Mouse (Mus musculus) forebrain, postnatal 0 days (tissue): ENCODE results near the gene Zfp82. TPM values are rescaled to one million over a fixed set of nuclear protein-coding genes. Genes with fewer than 3 reads are reported as not detected.

Experiments used
- ATAC-seq: fragments of 200-750 bp; cut with Nextera tagmentation; 2 replicates; pipeline ENCODE4 v1.8.0; 2017; ENCODE audit warnings: mild to moderate bottlenecking, moderate library complexity
- DNase-seq: peaks from one replicate; pipeline ENCODE4 v3.0.0-alpha.2; 2015
- H3K27ac ChIP-seq: fragments of 300-500 bp; sonication (generic); 2 replicates; pipeline ENCODE4 v1.5.1; 2014; ENCODE audit warnings: low read depth, mild to moderate bottlenecking, antibody characterized with exemption, low read length, moderate library complexity, mixed read lengths
- H3K27me3 ChIP-seq: fragments of 300-500 bp; sonication (generic); 2 replicates; pipeline ENCODE4 v1.6.1; 2014; ENCODE audit warnings: mild to moderate bottlenecking, low read length, mixed read lengths; ENCODE audit not compliant: insufficient read depth
- H3K36me3 ChIP-seq: fragments of 300-500 bp; sonication (generic); 2 replicates; pipeline ENCODE4 v1.6.1; 2014; ENCODE audit warnings: mild to moderate bottlenecking, moderate library complexity; ENCODE audit not compliant: insufficient read depth
- H3K4me1 ChIP-seq: fragments of 300-500 bp; sonication (generic); 2 replicates; pipeline ENCODE4 v1.6.1; 2014; ENCODE audit warnings: antibody characterized with exemption; ENCODE audit not compliant: insufficient read depth
- H3K4me2 ChIP-seq: fragments of 300-500 bp; sonication (generic); 2 replicates; pipeline ENCODE4 v1.6.1; 2014; ENCODE audit warnings: low read depth, mild to moderate bottlenecking, moderate library complexity
- H3K4me3 ChIP-seq: fragments of 300-500 bp; sonication (generic); 2 replicates; pipeline ENCODE4 v1.5.1; 2014; ENCODE audit warnings: low read depth, low read length, mixed read lengths
- H3K9ac ChIP-seq: fragments of 300-500 bp; sonication (generic); 2 replicates; pipeline ENCODE4 v1.6.1; 2014; ENCODE audit warnings: mild to moderate bottlenecking
- H3K9me3 ChIP-seq: fragments of 300-500 bp; sonication (generic); 2 replicates; pipeline ENCODE4 v1.6.1; 2016; ENCODE audit warnings: low read length
- CTCF ChIP-seq: sonication (generic); IDR thresholded peaks from 2 replicates; pipeline ENCODE4 v1.5.1; 2016; ENCODE audit warnings: antibody characterized with exemption, control low read depth, low read depth
- WGBS: fragments of 180-500 bp; shearing (Covaris S2); extraction: QIAGEN DNeasy Blood & Tissue Kit; methylation state at CpG from one replicate; pipeline ENCODE4 v1.1.7; 2014; 5-methylcytosine and 5-hydroxymethylcytosine counted together
- microRNA-seq, 2 experiments: library from miRNA; unstranded; fragments of <30 nt; microRNA quantifications; one replicate each; pipeline ENCODE4; 2016
- polyA plus RNA-seq: library from polyadenylated mRNA; unstranded; fragments of >200 nt; fragmentation: Nextera tagmentation; extraction: Ambion mirVana; gene quantifications from 2 replicates; pipeline ENCODE4 v1.2.1, GENCODE M21; 2015
- total RNA-seq: library from RNA; depleted of rRNA; stranded (reverse); fragments of >200 nt; gene quantifications from 2 replicates; pipeline ENCODE4 v1.2.3, GENCODE M21; 2014; rRNA removed

The Zfp82 gene
- total and polyA plus RNA-seq, 2 experiments from 2014 or later: 7.3 to 8.0 TPM

DNA sequence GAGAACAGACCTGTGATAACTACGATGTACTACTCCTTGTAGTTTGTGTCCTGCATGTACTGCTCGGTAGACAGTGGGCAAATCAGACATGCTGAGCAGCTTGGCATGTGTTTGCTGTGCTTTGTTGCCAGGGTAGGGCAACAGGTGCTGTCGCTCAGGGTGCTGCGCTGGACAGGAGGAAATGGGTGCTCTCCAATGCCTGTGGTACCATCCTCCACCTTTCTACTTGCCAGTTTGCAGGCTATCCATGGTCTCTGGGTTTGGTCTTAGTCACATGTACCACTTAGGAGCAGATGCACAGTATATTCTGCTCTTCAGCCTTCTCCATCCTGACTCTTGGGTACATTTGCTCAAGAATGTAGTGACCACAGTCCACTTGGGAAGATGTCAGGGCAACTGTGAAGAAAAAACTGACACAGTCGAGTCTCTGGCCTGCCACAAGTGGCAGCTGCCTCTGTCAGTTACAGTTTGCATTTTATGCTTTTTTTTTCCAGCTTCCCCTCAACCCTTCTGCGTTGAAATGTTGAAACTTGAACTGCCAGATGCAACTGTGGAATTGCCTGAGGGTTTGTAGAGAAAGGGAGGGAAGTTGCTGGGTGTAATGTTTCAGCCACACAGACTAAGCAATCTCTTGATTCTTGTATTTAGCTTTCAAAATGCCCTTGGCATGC is 64.5 kb downstream of the Zfp82 start:
- ATAC-seq (no peak), DNase-seq (peak; percentile 9)
- H3K4me3 ChIP-seq: no peak overlapping the region
- 76% methylated on average over 6 of the region's 6 CpGs for WGBS
- H3K4me1 ChIP-seq: no peaks in the 10 kb centered on the region
- TF ChIP-seq CTCF: no peak
- peaks cover under 1% of the 10 kb centered on the region; the same call in 1 of the 2 replicates for H3K36me3 ChIP-seq
- no peaks in the 10 kb centered on the region for H3K27me3 ChIP-seq
- H3K27ac ChIP-seq: no peak overlapping the region
- no peaks in the 10 kb centered on the region for H3K9me3 ChIP-seq
- H3K9ac ChIP-seq: no peak overlapping the region
- H3K4me2 ChIP-seq: no peak overlapping the region

DNA sequence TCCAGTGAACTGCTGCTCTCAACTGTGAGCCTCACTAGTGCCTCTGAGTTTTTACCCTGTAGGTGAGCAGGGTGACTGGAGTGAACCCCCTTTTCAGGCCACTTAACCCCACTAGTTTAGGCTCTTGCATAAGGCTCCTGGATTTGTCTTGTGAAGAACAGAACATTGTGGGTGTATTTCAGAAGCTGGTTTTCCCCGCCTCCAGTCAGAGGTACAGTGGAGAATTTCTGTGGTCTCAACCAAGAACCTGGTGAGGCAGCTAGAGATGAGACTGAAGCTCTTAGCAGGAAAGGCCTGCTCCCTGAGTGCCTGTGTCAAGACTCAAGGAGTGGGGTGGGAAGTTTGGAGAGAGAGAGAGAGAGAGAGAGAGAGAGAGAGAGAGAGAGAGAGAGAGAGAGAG is 65.1 kb downstream of the Zfp82 start:
- H3K4me3 ChIP-seq: no peak overlapping the region
- ATAC-seq: no peak
- H3K4me2 ChIP-seq: no peak overlapping the region
- TF ChIP-seq CTCF: no peak
- no peaks in the 10 kb centered on the region for H3K27me3 ChIP-seq
- H3K4me1 ChIP-seq: no peaks in the 10 kb centered on the region
- H3K9ac ChIP-seq: no peak overlapping the region
- peaks cover 4% of the 10 kb centered on the region; the same call in 1 of the 2 replicates for H3K36me3 ChIP-seq
- 94% methylated on average over 1 of the region's 1 CpGs for WGBS
- DNase-seq: no peak
- H3K9me3 ChIP-seq: no peaks in the 10 kb centered on the region
- H3K27ac ChIP-seq: no peak overlapping the region

Small RNA genes within 50 kb of the gene (microRNA-seq; reads per million reads assigned to microRNA genes)
- 0 reads per million in 2 experiments for gene Gm23368

Other genes with a start within 250 kb of the Zfp82 start
- gene Zfp940, start 219.2 kb downstream of the Zfp82 start, total RNA-seq: 12.7 and 18.3 TPM in 2 replicates
- gene Zfp940, start 219.2 kb downstream of the Zfp82 start, polyA plus RNA-seq: 8.8 and 12.4 TPM in 2 replicates
- gene Zfp420, start 212.9 kb downstream of the Zfp82 start, total RNA-seq: 26.9 and 27.1 TPM in 2 replicates
- 9.9 and 15.5 TPM in 2 replicates for gene Zfp420, start 212.9 kb downstream of the Zfp82 start, polyA plus RNA-seq
- 19.5 and 20.3 TPM in 2 replicates for gene Zfp27, start 166.3 kb downstream of the Zfp82 start, total RNA-seq
- 8.0 and 9.4 TPM in 2 replicates for gene Zfp27, start 166.3 kb downstream of the Zfp82 start, polyA plus RNA-seq
- gene Zfp383, start 164.7 kb downstream of the Zfp82 start, total RNA-seq: 9.5 and 11.5 TPM in 2 replicates
- gene Zfp383, start 164.7 kb downstream of the Zfp82 start, polyA plus RNA-seq: 3.0 and 3.9 TPM in 2 replicates
- 11.9 and 14.4 TPM in 2 replicates for gene Zfp74, start 118.8 kb downstream of the Zfp82 start, total RNA-seq
- gene Zfp74, start 118.8 kb downstream of the Zfp82 start, polyA plus RNA-seq: 6.6 and 15.8 TPM in 2 replicates
- gene Zfp568, start 88.9 kb downstream of the Zfp82 start, total RNA-seq: 5.9 and 7.3 TPM in 2 replicates
- 0.72 and 2.1 TPM in 2 replicates for gene Zfp568, start 88.9 kb downstream of the Zfp82 start, polyA plus RNA-seq
- 13.2 and 15.2 TPM in 2 replicates for gene Zfp14, start 21.5 kb downstream of the Zfp82 start, total RNA-seq
- gene Zfp14, start 21.5 kb downstream of the Zfp82 start, polyA plus RNA-seq: 5.3 and 6.9 TPM in 2 replicates
- gene Gm26920, start 17.5 kb upstream of the Zfp82 start, total RNA-seq: 1.0 TPM in 1 of 2 replicates, not detected in the other
- gene Gm26920, start 17.5 kb upstream of the Zfp82 start, polyA plus RNA-seq: 0.38 and 1.1 TPM in 2 replicates
- gene Zfp566, start 17.6 kb upstream of the Zfp82 start, total RNA-seq: 3.6 and 5.0 TPM in 2 replicates
- 15.6 and 19.6 TPM in 2 replicates for gene Zfp566, start 17.6 kb upstream of the Zfp82 start, polyA plus RNA-seq
- 69.8 and 81.0 TPM in 2 replicates for gene Zfp260, start 21.9 kb upstream of the Zfp82 start, total RNA-seq
- 51.2 and 55.5 TPM in 2 replicates for gene Zfp260, start 21.9 kb upstream of the Zfp82 start, polyA plus RNA-seq
- gene Zfp382, start 49.0 kb upstream of the Zfp82 start, total RNA-seq: 12.3 and 25.3 TPM in 2 replicates
- 7.8 and 15.5 TPM in 2 replicates for gene Zfp382, start 49.0 kb upstream of the Zfp82 start, polyA plus RNA-seq
- 72.9 and 87.3 TPM in 2 replicates for gene Zfp146, start 96.8 kb upstream of the Zfp82 start, total RNA-seq
- gene Zfp146, start 96.8 kb upstream of the Zfp82 start, polyA plus RNA-seq: 6.6 and 8.7 TPM in 2 replicates
- gene Cox7a1, start 111.2 kb upstream of the Zfp82 start, total RNA-seq: 1.4 and 1.9 TPM in 2 replicates
- 4.3 and 4.9 TPM in 2 replicates for gene Cox7a1, start 111.2 kb upstream of the Zfp82 start, polyA plus RNA-seq
- gene Capns1, start 125.9 kb upstream of the Zfp82 start, total RNA-seq: 162 and 176 TPM in 2 replicates
- gene Capns1, start 125.9 kb upstream of the Zfp82 start, polyA plus RNA-seq: 59.3 and 65.9 TPM in 2 replicates
- 71.0 and 80.9 TPM in 2 replicates for gene Polr2i, start 159.0 kb upstream of the Zfp82 start, total RNA-seq
- gene Polr2i, start 159.0 kb upstream of the Zfp82 start, polyA plus RNA-seq: 186 and 247 TPM in 2 replicates
- gene Tbcb, start 159.4 kb upstream of the Zfp82 start, total RNA-seq: 151 and 204 TPM in 2 replicates
- gene Tbcb, start 159.4 kb upstream of the Zfp82 start, polyA plus RNA-seq: 475 and 558 TPM in 2 replicates
- not detected in 2 replicates for gene Ovol3, start 162.8 kb upstream of the Zfp82 start, total RNA-seq
- gene Ovol3, start 162.8 kb upstream of the Zfp82 start, polyA plus RNA-seq: not detected in 2 replicates
- gene Thap8, start 207.2 kb upstream of the Zfp82 start, total RNA-seq: 0.52 TPM in 1 of 2 replicates, not detected in the other
- gene Thap8, start 207.2 kb upstream of the Zfp82 start, polyA plus RNA-seq: 0.45 TPM in 2 replicates
- gene Wdr62, start 207.5 kb upstream of the Zfp82 start, total RNA-seq: 2.0 and 3.2 TPM in 2 replicates
- gene Wdr62, start 207.5 kb upstream of the Zfp82 start, polyA plus RNA-seq: 2.7 and 2.9 TPM in 2 replicates
- 105 and 108 TPM in 2 replicates for gene Clip3, start 218.8 kb upstream of the Zfp82 start, total RNA-seq
- 178 and 186 TPM in 2 replicates for gene Clip3, start 218.8 kb upstream of the Zfp82 start, polyA plus RNA-seq
- gene Alkbh6, start 235.8 kb upstream of the Zfp82 start, total RNA-seq: 70.5 and 74.1 TPM in 2 replicates
- gene Alkbh6, start 235.8 kb upstream of the Zfp82 start, polyA plus RNA-seq: 117 and 127 TPM in 2 replicates
- 5.2 and 6.5 TPM in 2 replicates for gene Syne4, start 241.9 kb upstream of the Zfp82 start, total RNA-seq
- 1.8 and 4.5 TPM in 2 replicates for gene Syne4, start 241.9 kb upstream of the Zfp82 start, polyA plus RNA-seq
- 0.52 TPM in 1 of 2 replicates, not detected in the other for gene E130208F15Rik, start 248.8 kb upstream of the Zfp82 start, total RNA-seq
- 0.31 TPM in 1 of 2 replicates, not detected in the other for gene E130208F15Rik, start 248.8 kb upstream of the Zfp82 start, polyA plus RNA-seq